Mouse (Mus musculus) brown adipose tissue, adult 24 weeks (tissue): ENCODE data around the gene Olfr279. TPM values are rescaled to one million over a fixed set of nuclear protein-coding genes. Genes with fewer than 3 reads are reported as not detected.

Experiments used
- polyA plus RNA-seq: library from polyadenylated mRNA; stranded (reverse); fragments of >200 nt; gene quantifications from 2 replicates; pipeline ENCODE4 v1.2.4, GENCODE M21; 2012; ENCODE audit not compliant: missing spikeins, insufficient read depth, insufficient read length

The Olfr279 gene
- polyA plus RNA-seq, 1 experiment = not detected

Other genes with a start within 250 kb of the Olfr279 start
- gene H1fnt, start 235.1 kb upstream of the Olfr279 start, polyA plus RNA-seq = not detected in 2 replicates
- gene Zfp641, start 196.2 kb upstream of the Olfr279 start, polyA plus RNA-seq = 3.6 and 4.6 TPM in 2 replicates
- gene Olfr285, start 175.0 kb upstream of the Olfr279 start, polyA plus RNA-seq = not detected in 2 replicates
- not detected in 2 replicates for gene Olfr284, start 151.4 kb upstream of the Olfr279 start, polyA plus RNA-seq
- gene Olfr283, start 111.5 kb upstream of the Olfr279 start, polyA plus RNA-seq = not detected in 2 replicates
- not detected in 2 replicates for gene Olfr282, start 61.2 kb upstream of the Olfr279 start, polyA plus RNA-seq
- not detected in 2 replicates for gene Olfr281, start 39.8 kb upstream of the Olfr279 start, polyA plus RNA-seq
- not detected in 2 replicates for gene OR5BS1P, start 22.5 kb upstream of the Olfr279 start, polyA plus RNA-seq
- gene Lalba, start 9.7 kb upstream of the Olfr279 start, polyA plus RNA-seq = not detected in 2 replicates
- gene Kansl2, start 41.9 kb downstream of the Olfr279 start, polyA plus RNA-seq = 33.1 and 38.0 TPM in 2 replicates
- 16.4 and 18.1 TPM in 2 replicates for gene Ccnt1, start 78.5 kb downstream of the Olfr279 start, polyA plus RNA-seq
- gene 4930415O20Rik, start 78.6 kb downstream of the Olfr279 start, polyA plus RNA-seq = 5.1 and 14.0 TPM in 2 replicates
- gene Adcy6, start 117.7 kb downstream of the Olfr279 start, polyA plus RNA-seq = 37.3 and 42.5 TPM in 2 replicates
- gene Cacnb3, start 138.4 kb downstream of the Olfr279 start, polyA plus RNA-seq = 0.46 and 0.95 TPM in 2 replicates
- 28.1 and 50.7 TPM in 2 replicates for gene Ddx23, start 170.5 kb downstream of the Olfr279 start, polyA plus RNA-seq
- gene Rnd1, start 185.1 kb downstream of the Olfr279 start, polyA plus RNA-seq = 1.7 and 1.8 TPM in 2 replicates
- not detected in 2 replicates for gene Ccdc65, start 215.8 kb downstream of the Olfr279 start, polyA plus RNA-seq
- 1.9 TPM in 1 of 2 replicates, not detected in the other for gene Fkbp11, start 235.8 kb downstream of the Olfr279 start, polyA plus RNA-seq